19 mouse cellular contexts compared by ENCODE assay signal in the genomic region with DNA sequence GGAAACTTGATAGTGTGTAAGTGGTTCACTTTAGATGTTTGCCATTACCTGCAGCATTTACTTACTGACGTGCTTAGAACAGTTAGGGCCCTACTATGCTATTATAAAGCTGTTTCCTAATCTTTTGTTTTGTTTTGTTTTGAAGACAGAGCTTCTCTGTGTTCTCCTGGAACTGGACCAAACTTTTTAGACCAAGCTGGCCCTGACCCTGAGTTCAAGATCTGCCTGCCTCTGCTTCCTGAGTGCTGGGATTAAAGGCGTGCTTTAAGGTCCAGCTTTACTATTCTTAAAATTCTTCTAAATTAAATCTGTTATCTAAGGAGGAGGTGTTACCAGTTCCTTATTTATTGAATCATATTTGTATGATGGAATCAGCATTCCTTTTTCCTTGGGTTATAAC. TPM values are rescaled to one million over a fixed set of nuclear protein-coding genes. Genes with fewer than 3 reads are reported as not detected.
DNase-seq lines count a peak whose midpoint lies in the region; TF ChIP-seq lines count a peak whose summit lies in the region.
"Had no signal": no experiment of that assay in that cellular context is flagged by ENCODE, and none has a peak within 500 bp of the region (broad histone marks: within the 10 kb centered on the region; RNA-seq: fewer than 3 reads in every experiment).

No protein-coding gene starts in this region.

- TF ChIP-seq CTCF in kidney, adult 2 months (conservative IDR thresholded peaks at IDR 0.05; ENCODE audit: insufficient read depth, insufficient read length, low read depth, low read length) = no peak

- no peak for TF ChIP-seq POLR2A in kidney, adult 2 months (IDR thresholded peaks at IDR 0.05; ENCODE audit: low read depth, low read length)

- no peaks in the 10 kb centered on the region for H3K4me1 ChIP-seq in kidney, adult 2 months (ENCODE audit: control insufficient read depth, insufficient read depth, low read length)

- no peak overlapping the region for H3K4me3 ChIP-seq in kidney, adult 2 months (ENCODE audit: insufficient read depth, low read depth, low read length)

- 64% methylated on average over 2 of the region's 2 CpGs for WGBS in kidney, adult 2 months

- DNase-seq in adrenal gland, adult 2 months = peak; percentile 31
- DNase-seq in adrenal gland, adult 18-20 months (ENCODE audit: low spot score in 2 of 2) = no peak
- DNase-seq in heart, adult 11 months = peak; percentile 72
- DNase-seq in heart, adult 9 months (ENCODE audit: low spot score in 2 of 2) = no peak
- peak; percentile 19 for DNase-seq in kidney, adult 2 months
- no peak for DNase-seq in kidney, postnatal 25 days
- DNase-seq: adrenal gland, adult 8-10 months; adrenal gland, postnatal 10 days; adrenal gland, postnatal 14 days; adrenal gland, postnatal 25 days; adrenal gland, postnatal 36 days; B cell, adult 2 months; cerebellum, adult 11 months; cerebellum, adult 11-12 months; cerebellum, adult 18-20 months; cerebellum, adult 2 months; cerebellum, adult 8-10 months had no signal

- H3K27ac ChIP-seq in kidney, adult 2 months (ENCODE audit: insufficient read depth, low read depth, low read length) = no peak overlapping the region

- no peaks in the 10 kb centered on the region for H3K36me3 ChIP-seq in kidney, adult 2 months (ENCODE audit: control insufficient read depth, insufficient read depth, low read length)

- H3K27me3 ChIP-seq in kidney, adult 2 months (replicated peaks; ENCODE audit: control insufficient read depth, insufficient read depth, low read length) = no peaks in the 10 kb centered on the region
- H3K27me3 ChIP-seq: CH12.LX, Patski had no signal

RNA-seq across cellular contexts. Expression of gene Lysmd4, which starts 23.7 kb away (rescaled TPM):
- 1 to 10 TPM; 9.1 to 9.7 TPM for total RNA-seq in adrenal gland, adult 2 months (2021)
- 6.8 and 8.0 TPM in 2 replicates for polyA plus RNA-seq in adrenal gland, adult 2 months (2012; rRNA removed)
- total RNA-seq in adrenal gland, adult 18-20 months (2021) = 10 to 100 TPM in 1 of 2 experiments, 1 to 10 TPM in 1; 9.2 to 10.5 TPM
- polyA plus RNA-seq in kidney, adult 2 months (2012; rRNA removed) = 11.0 and 11.2 TPM in 2 replicates

Comparison
In these comparisons a context has a peak if more than half of its experiments do, and no peak if none do; other contexts are left out.
1. DNase-seq: peak in adrenal gland, adult 2 months (single experiment), heart, adult 11 months (single experiment) and kidney, adult 2 months (single experiment); none in adrenal gland, adult 18-20 months (0 of 2), heart, adult 9 months (0 of 2) and kidney, postnatal 25 days (0 of 2).